Mouse (Mus musculus) thymus, adult 2 months (tissue): Measurements from ENCODE around the gene She. TPM values are rescaled to one million over a fixed set of nuclear protein-coding genes. Genes with fewer than 3 reads are reported as not detected.

ENCODE experiments used
- DNase-seq: peaks from one replicate; pipeline ENCODE4 v3.0.0; 2021
- H3K27ac ChIP-seq: fragments of 200-500 bp; 2 replicates; pipeline ENCODE4 v1.5.1; 2012; ENCODE audit warnings: low read length, control low read depth; ENCODE audit not compliant: control insufficient read depth, insufficient read depth
- H3K27me3 ChIP-seq: fragments of 200-500 bp; 2 replicates; pipeline ENCODE4 v1.6.1; 2012; ENCODE audit warnings: mild to moderate bottlenecking, low read length, moderate library complexity, mixed read lengths; ENCODE audit not compliant: control insufficient read depth, insufficient read depth
- H3K36me3 ChIP-seq: fragments of 200-500 bp; 2 replicates; pipeline ENCODE4 v1.6.1; 2012; ENCODE audit warnings: mild to moderate bottlenecking, low read length, moderate library complexity; ENCODE audit not compliant: control insufficient read depth, insufficient read depth
- H3K4me1 ChIP-seq: fragments of 200-500 bp; replicated peaks from 2 replicates; pipeline ENCODE4 v1.6.1; 2012; ENCODE audit warnings: low read length; ENCODE audit not compliant: control insufficient read depth, insufficient read depth
- H3K4me3 ChIP-seq: fragments of 200-500 bp; 2 replicates; pipeline ENCODE4 v1.5.1; 2012; ENCODE audit warnings: mild to moderate bottlenecking, low read length, control low read depth, moderate library complexity; ENCODE audit not compliant: control insufficient read depth, insufficient read depth
- CTCF ChIP-seq: fragments of 200-500 bp; IDR thresholded peaks from 2 replicates; pipeline ENCODE4 v1.5.1; 2012; ENCODE audit warnings: mild to moderate bottlenecking, control low read depth, low read length, moderate library complexity, borderline replicate concordance; ENCODE audit not compliant: control insufficient read depth, poor library complexity, insufficient read depth; ENCODE audit errors: extremely low read depth
- POLR2A ChIP-seq: fragments of 200-500 bp; IDR thresholded peaks from 2 replicates; pipeline ENCODE4 v1.6.1; 2012; ENCODE audit warnings: mild to moderate bottlenecking, low read length, control low read depth, moderate library complexity; ENCODE audit not compliant: control insufficient read depth, poor library complexity, insufficient read depth; ENCODE audit errors: extremely low read depth
- WGBS: fragments of 180-500 bp; shearing (Covaris S2); methylation state at CpG from one replicate; pipeline ENCODE4 v1.1.7; 2018; 5-methylcytosine and 5-hydroxymethylcytosine counted together
- polyA plus RNA-seq: library from polyadenylated mRNA; depleted of rRNA; stranded (reverse); fragments of >200 nt; gene quantifications from 2 replicates; pipeline ENCODE4 v1.2.3, GENCODE M21; 2012

Gene She
- polyA plus RNA-seq, 1 experiment: 0.69 TPM

DNA sequence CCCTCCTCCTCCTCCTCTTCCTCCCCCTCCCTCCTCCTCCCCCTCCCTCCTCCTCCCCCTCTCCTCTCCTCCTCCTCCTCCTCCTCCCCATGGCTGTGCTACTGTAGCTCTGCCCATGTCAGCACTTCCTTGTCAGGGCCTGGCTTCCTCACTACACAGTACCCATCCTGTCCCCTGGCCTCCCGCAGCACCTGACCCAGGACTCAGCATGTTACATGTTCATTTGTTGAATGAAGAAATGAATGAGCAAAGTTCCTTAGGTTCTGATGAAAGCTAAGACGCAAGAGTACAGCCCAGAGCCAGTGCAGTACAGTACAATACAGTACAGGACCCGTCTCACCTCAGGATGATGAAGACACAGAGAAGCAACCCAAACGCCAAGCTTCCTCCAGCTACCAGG is 45.3 kb downstream of the She start:
- H3K4me1 ChIP-seq: peaks cover 46% of the 10 kb centered on the region
- 0 out of 2 replicates have a peak overlapping the region, but pooled peaks have one; percentile 29 for H3K27ac ChIP-seq
- no peak overlapping the region for H3K4me3 ChIP-seq
- TF ChIP-seq CTCF (no peak), POLR2A (no peak)
- no peaks in the 10 kb centered on the region for H3K36me3 ChIP-seq
- no peak for DNase-seq
- 76% methylated on average over 4 of the region's 4 CpGs for WGBS
- no peaks in the 10 kb centered on the region for H3K27me3 ChIP-seq

DNA sequence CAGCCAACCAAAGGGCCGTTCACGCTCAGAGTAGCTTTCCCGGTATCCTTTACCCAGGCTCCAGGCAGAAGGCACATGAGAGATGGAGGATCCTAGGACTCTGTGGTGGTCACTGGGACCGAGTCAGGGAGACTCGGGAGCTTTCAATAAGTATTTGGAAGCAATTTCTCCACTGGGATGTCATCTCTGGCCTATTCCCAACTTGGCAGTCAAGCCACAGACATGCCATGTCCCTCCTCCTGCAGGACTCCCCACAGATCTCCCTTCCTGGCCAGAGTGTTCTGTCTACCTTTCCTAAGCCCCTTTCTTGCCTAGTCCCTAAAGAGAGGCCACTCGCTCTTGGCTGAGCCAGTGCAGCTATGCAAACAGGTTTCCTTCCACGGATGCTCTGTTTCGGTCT is 46.0 kb downstream of the She start:
- TF ChIP-seq CTCF: no peak
- TF ChIP-seq POLR2A: no peak
- no peaks in the 10 kb centered on the region for H3K27me3 ChIP-seq
- peaks cover 41% of the 10 kb centered on the region for H3K4me1 ChIP-seq
- DNase-seq: no peak
- 95% methylated on average over 8 of the region's 8 CpGs for WGBS
- H3K27ac ChIP-seq: no peak overlapping the region
- no peak overlapping the region for H3K4me3 ChIP-seq
- no peaks in the 10 kb centered on the region for H3K36me3 ChIP-seq

DNA sequence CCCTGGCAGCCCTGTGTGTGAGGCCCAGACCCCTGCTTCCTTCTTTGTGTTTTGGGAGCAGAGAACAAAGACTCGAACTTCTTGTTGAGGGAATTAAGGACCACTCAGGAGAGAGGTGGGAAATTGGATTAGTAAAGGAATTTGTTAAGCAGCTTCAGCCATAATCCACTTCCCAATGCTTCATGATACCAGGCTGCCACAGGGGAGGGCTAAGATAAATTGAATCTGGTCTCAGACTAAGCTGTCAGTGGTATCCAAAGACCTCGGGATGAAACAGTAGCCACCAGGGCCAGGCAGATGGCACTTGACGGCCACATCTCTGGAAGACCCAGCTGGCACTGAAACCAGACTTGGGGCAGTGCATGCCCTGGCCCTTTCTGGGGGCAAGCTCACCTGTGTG is 47.3 kb downstream of the She start:
- Histone ChIP-seq H3K27ac (no peak overlapping the region), H3K4me1 (peaks cover 34% of the 10 kb centered on the region), H3K27me3 (no peaks in the 10 kb centered on the region), H3K36me3 (no peaks in the 10 kb centered on the region), H3K4me3 (no peak overlapping the region)
- WGBS: 87% methylated on average over 3 of the region's 3 CpGs
- TF ChIP-seq CTCF (no peak), POLR2A (no peak)
- no peak for DNase-seq

DNA sequence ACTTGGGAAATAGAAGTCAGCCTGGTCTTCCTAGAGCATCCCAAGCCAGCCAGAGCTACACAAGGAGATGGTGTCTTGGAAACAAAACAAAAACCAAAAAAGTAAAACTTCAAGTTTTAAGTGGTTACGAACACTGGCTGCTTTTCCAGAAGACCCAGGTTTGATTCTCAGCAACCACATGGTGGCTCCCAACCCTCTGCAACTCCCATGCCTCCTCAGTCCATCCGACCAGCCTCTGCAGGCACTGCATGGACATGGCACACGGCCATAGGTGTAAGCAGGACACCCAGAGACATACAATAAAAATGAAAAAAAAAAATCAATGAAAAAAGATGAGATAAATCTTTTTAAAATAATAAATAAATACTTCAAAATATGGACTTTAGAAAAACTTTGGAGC is 48.2 kb downstream of the She start:
- DNase-seq: no peak
- Histone ChIP-seq H3K27me3 (no peaks in the 10 kb centered on the region), H3K4me1 (peaks cover 27% of the 10 kb centered on the region), H3K27ac (no peak overlapping the region), H3K36me3 (no peaks in the 10 kb centered on the region), H3K4me3 (no peak overlapping the region)
- 93% methylated on average over 3 of the region's 3 CpGs for WGBS
- TF ChIP-seq CTCF (no peak), POLR2A (no peak)

DNA sequence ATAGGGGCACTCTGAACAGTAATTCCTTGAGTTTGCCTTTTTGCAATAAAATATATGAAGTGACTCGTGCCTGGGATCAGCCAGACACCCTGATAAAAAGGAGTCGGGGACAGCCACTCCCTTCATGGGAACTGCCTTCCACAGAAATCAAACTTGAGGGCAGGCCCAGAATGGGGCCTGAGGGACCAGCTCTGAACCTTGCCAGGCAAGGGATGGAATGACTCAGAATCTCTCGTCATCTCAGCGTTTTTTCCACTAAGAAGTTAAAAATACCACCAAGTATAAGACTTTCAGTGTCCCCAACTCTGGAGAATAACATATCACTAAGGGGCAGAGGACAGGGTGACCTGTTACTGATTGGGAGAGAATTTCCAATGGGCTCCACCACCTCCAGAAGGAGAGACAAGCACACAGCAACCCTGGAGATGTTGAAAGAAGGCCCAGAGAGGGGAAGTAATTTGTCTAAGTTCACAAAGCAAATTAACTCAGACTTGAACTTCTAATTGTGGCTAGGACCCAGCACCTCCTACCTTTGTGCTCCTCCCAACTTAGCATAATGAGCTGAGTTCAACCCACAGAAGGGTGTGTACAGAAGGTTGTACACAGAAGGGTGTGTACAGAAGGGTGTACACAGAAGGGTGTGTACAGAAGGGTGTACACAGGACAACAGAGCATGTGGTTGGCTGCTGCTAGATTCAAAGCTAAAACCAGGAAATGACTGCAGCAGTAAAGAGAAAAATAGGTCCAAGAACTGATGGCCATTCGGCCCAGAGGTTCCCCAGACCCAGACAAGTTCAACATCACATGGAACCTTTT is 49.1 kb downstream of the She start:
- H3K27ac ChIP-seq: no peak overlapping the region
- no peak for DNase-seq
- H3K4me1 ChIP-seq: peaks cover 26% of the 10 kb centered on the region
- no peak overlapping the region for H3K4me3 ChIP-seq
- H3K27me3 ChIP-seq: no peaks in the 10 kb centered on the region
- TF ChIP-seq CTCF (no peak), POLR2A (no peak)
- H3K36me3 ChIP-seq: no peaks in the 10 kb centered on the region
- WGBS: 87% methylated on average over 5 of the region's 5 CpGs

DNA sequence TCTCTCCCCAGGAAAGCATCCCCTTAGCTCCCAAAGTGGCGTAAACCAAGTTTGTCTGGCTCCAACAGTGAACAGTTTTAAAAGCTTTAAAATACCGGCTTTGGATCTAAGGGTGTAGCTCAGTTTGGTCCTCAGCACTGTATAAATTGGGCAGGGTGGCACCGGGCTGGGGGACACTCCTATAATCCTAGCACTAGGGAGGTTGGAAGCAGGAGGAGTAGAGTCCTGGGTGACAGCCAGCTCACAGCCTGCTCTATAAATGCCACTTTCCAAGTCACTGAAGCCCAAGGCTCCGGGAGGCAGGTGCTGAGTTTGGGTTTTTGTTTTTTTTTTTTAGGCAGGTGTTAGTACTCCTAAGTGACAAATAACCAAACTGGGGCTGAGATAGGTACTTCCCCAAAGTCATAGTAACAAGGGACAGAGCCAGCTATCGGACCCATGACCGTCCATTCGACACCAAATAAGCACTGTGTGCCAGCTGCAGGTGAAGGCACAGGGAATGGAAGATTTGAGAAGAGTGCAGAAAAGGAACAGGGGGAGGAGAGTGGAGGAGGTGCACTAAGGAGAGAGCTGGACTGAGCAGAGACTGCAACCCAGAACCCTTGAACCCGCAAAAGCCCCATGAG is 51.5 kb downstream of the She start:
- TF ChIP-seq CTCF (no peak), POLR2A (no peak)
- WGBS: 94% methylated on average over 8 of the region's 8 CpGs
- peaks cover 15% of the 10 kb centered on the region for H3K4me1 ChIP-seq
- no peaks in the 10 kb centered on the region for H3K36me3 ChIP-seq
- no peaks in the 10 kb centered on the region for H3K27me3 ChIP-seq
- H3K27ac ChIP-seq: no peak overlapping the region
- no peak overlapping the region for H3K4me3 ChIP-seq
- DNase-seq: no peak
